Mouse (Mus musculus) liver, embryonic 15.5 days (tissue): Measurements from ENCODE around the gene Zfand2b. TPM values are rescaled to one million over a fixed set of nuclear protein-coding genes. Genes with fewer than 3 reads are reported as not detected.
A peak's percentile ranks its signal among the peaks of the same experiment; 100 is the strongest.

Source experiments
- ATAC-seq: fragments of 200-750 bp; cut with Nextera tagmentation; 2 replicates; pipeline ENCODE4 v1.8.0; 2017; ENCODE audit warnings: moderate number of reproducible peaks, mild to moderate bottlenecking, moderate library complexity; ENCODE audit not compliant: insufficient read depth
- H3K27ac ChIP-seq: fragments of 300-500 bp; sonication (generic); replicated peaks from 2 replicates; pipeline ENCODE4 v1.5.1; 2015; ENCODE audit warnings: mild to moderate bottlenecking, inconsistent platforms
- H3K27me3 ChIP-seq: fragments of 300-500 bp; sonication (generic); 2 replicates; pipeline ENCODE4 v1.6.1; 2015; ENCODE audit warnings: mild to moderate bottlenecking, inconsistent platforms
- H3K36me3 ChIP-seq: fragments of 300-500 bp; sonication (generic); replicated peaks from 2 replicates; pipeline ENCODE4 v1.6.1; 2015; ENCODE audit warnings: moderate library complexity, mild to moderate bottlenecking, inconsistent platforms
- H3K4me1 ChIP-seq: fragments of 300-500 bp; sonication (generic); replicated peaks from 2 replicates; pipeline ENCODE4 v1.6.1; 2015; ENCODE audit warnings: inconsistent platforms
- H3K4me2 ChIP-seq: fragments of 300-500 bp; sonication (generic); 2 replicates; pipeline ENCODE4 v1.6.1; 2015; ENCODE audit warnings: moderate library complexity, mild to moderate bottlenecking, inconsistent platforms
- H3K4me3 ChIP-seq: fragments of 300-500 bp; sonication (generic); replicated peaks from 2 replicates; pipeline ENCODE4 v1.5.1; 2015; ENCODE audit warnings: mild to moderate bottlenecking, inconsistent platforms
- H3K9ac ChIP-seq: fragments of 300-500 bp; sonication (generic); 2 replicates; pipeline ENCODE4 v1.6.1; 2015; ENCODE audit warnings: moderate library complexity, mild to moderate bottlenecking, inconsistent platforms
- H3K9me3 ChIP-seq: fragments of 300-500 bp; sonication (generic); replicated peaks from 2 replicates; pipeline ENCODE4 v1.6.1; 2016; ENCODE audit warnings: inconsistent platforms
- WGBS: fragments of 180-500 bp; shearing (Covaris S2); methylation state at CpG from one replicate; pipeline ENCODE4 v1.1.7; 2015; ENCODE audit warnings: mixed read lengths; ENCODE audit not compliant: insufficient replicate concordance; 5-methylcytosine and 5-hydroxymethylcytosine counted together
- polyA plus RNA-seq: library from polyadenylated mRNA; unstranded; fragments of >200 nt; fragmentation: Nextera tagmentation; extraction: Ambion mirVana; gene quantifications from 2 replicates; pipeline ENCODE4 v1.2.1, GENCODE M21; 2015

The Zfand2b gene
- polyA plus RNA-seq, 1 experiment from 2014 or later, result 43.4 TPM

DNA sequence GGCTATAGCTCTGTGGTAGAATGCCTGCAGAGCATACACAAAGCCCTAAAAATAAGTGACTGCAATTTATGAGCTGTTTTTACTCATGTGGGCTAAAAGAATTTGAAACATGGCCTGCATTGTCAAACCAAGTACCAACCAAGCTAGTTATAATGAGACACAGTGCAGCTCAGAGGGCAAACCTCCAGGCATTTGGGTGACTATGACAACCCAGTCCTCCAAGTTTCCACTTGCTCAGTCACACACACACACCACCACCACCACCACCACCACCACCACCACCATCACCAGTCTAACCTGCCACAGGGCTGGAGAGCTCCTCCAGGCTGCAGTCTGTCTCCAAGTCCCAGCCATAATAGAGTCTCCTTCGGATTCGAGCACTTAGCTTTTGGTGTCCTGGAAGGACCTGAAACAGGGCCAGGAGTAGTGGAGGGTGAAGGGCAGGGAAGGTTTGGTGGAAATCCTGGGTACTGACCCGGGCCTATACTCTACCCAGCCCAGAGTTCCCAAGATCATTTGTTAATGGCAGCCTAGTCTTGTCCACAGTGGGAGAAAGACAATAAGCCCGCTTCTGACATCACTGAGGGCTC lies 27.8 kb upstream of the Zfand2b start:
- peak overlapping the region; percentile 83 for H3K4me2 ChIP-seq
- no peak for ATAC-seq
- peaks cover 65% of the 10 kb centered on the region for H3K36me3 ChIP-seq
- peak overlapping the region; percentile 99 for H3K9ac ChIP-seq
- peak overlapping the region; percentile 96 for H3K4me3 ChIP-seq
- H3K4me1 ChIP-seq, result peaks cover 82% of the 10 kb centered on the region
- WGBS, result 38% methylated on average over 4 of the region's 4 CpGs
- H3K27me3 ChIP-seq, result no peaks in the 10 kb centered on the region
- no peaks in the 10 kb centered on the region for H3K9me3 ChIP-seq
- peak overlapping the region; percentile 99 for H3K27ac ChIP-seq

DNA sequence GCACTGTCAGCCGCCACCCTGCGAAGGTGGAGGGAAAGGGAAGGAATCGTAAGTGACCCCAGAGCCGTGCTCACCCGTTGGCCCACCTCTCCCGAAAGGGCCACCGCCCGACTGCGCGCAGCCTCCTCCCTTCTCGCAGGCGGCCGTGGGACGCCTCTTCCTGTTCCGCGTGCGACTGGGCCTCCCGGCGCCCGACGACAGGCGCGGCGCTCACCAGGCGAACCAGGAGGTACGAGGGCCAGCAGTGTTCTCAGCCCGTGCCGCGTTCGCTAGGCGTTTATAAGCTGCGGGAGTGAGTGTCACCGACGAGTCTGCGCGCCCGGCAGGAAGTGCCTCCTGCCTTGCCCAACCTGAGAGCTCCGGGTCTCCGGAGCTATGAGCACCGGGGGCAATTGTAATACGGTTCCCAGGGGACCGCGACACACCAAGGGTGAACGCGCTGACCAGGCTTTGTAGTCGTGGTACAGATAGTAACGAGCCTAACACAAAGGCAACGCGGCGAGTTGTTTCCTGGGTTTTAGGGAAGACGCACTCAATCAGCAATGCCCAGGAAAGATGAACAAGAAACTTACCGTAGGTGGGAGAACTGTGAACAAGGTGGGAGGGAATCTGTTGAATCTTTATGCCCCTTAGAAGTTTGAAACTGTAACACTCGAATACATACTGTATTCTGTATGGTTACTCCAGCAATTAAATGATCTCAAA lies 26.8 kb upstream of the Zfand2b start:
- peak; percentile 52 for ATAC-seq
- Histone ChIP-seq H3K9me3 (no peaks in the 10 kb centered on the region), H3K4me1 (peaks cover 82% of the 10 kb centered on the region), H3K4me2 (peak overlapping the region; percentile 83), H3K36me3 (peaks cover 65% of the 10 kb centered on the region), H3K4me3 (peak overlapping the region; percentile 96), H3K9ac (peak overlapping the region; percentile 99), H3K27me3 (no peaks in the 10 kb centered on the region), H3K27ac (peak overlapping the region; percentile 99)
- WGBS, result under 1% methylated on average over 53 of the region's 53 CpGs

DNA sequence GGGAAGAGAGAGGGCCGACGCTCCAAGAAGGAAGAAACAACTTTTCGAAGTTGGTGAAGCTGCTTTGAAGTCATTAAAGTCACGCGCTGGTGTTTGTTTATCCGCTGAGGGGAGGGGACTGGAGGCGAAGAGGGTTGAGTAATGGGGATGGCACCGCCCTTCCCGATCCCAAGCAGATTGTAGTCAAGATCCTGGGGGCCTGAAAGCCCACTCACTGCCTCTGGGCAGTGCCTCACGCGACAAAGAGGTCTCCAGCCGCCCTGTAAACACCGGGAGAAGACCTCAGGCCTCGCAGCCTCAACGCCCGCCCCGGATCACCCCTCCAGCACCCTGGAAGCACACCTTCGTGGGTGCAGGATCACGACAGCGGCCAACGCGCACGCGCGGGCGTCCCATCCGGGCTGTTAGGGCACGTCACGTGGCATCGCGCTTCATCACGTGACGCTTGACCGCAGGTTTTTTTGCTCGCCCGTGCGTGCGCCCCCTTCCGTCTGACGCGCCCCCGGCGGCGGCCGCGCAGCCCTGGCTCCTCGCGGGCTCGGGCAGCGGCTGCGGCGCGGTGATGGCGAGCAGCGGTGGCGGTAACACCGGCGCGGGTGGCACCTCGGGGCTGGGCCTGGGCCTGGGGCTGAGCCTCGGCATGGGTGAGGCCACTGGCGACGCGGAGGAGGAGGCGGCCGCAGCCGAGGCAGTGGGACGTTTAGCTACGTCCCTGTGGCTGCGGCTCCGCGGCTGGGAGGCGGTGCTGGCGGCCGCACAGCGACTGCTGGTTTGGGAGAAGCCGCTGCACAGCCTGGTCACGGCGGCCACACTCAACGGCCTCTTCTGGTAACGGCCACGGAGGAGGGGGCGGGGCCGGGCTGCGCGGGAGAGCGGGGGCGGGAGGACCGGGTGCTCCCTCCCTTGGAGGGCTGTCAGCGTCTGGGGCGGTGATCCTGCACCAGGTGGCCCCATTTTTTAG lies 25.9 kb upstream of the Zfand2b start, which contains the start of the genes Cnppd1 and Retreg2:
Gene Cnppd1 (minus strand): TSS at position 411 of the 961 bp plus-strand sequence.
Gene Retreg2 (plus strand): TSS at position 478 of the 961 bp plus-strand sequence.
- under 1% methylated on average over 91 of the region's 91 CpGs for WGBS

DNA sequence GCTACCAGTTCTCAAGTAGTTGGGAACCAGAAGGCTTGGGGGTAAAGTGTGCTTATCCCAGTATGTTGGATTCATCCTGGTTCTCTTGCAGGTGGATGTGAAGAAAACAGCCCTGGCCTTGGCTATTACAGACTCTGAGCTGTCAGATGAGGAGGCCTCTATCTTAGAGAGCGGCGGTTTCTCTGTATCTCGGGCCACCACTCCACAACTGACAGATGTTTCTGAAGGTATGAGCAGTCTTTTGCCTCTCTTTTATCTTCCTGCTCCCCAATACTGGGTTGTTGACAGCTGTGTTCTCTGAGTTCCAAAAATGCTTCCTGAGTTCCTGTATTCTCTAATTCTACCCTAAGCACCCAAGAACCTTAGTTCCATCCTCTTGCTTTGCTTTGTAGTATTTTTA lies 22.9 kb upstream of the Zfand2b start:
- H3K27me3 ChIP-seq, result no peaks in the 10 kb centered on the region
- peak overlapping the region; percentile 96 for H3K4me3 ChIP-seq
- WGBS, result 20% methylated on average over 3 of the region's 3 CpGs
- H3K27ac ChIP-seq, result peak overlapping the region; percentile 99
- peak overlapping the region; percentile 83 for H3K4me2 ChIP-seq
- no peaks in the 10 kb centered on the region for H3K9me3 ChIP-seq
- no peak for ATAC-seq
- peaks cover 63% of the 10 kb centered on the region for H3K4me1 ChIP-seq
- H3K9ac ChIP-seq, result peak overlapping the region; percentile 42
- peaks cover 64% of the 10 kb centered on the region for H3K36me3 ChIP-seq

More for the DNA sequence above, 25.9 kb upstream of the Zfand2b start, which contains the start of the genes Cnppd1 and Retreg2:
- peak within 1 kb of the TSS; percentile 83 for H3K4me2 ChIP-seq
- peak within 1 kb of the TSS; percentile 96 for H3K4me3 ChIP-seq
- peaks cover 65% of the 10 kb centered on the region for H3K36me3 ChIP-seq
- peak within 1 kb of the TSS; percentile 99 for H3K9ac ChIP-seq
- H3K4me1 ChIP-seq, result peaks cover 82% of the 10 kb centered on the region
- H3K9me3 ChIP-seq, result no peaks in the 10 kb centered on the region
- ATAC-seq, result peak; percentile 76
- H3K27ac ChIP-seq, result peak within 1 kb of the TSS; percentile 99
- no peaks in the 10 kb centered on the region for H3K27me3 ChIP-seq

DNA sequence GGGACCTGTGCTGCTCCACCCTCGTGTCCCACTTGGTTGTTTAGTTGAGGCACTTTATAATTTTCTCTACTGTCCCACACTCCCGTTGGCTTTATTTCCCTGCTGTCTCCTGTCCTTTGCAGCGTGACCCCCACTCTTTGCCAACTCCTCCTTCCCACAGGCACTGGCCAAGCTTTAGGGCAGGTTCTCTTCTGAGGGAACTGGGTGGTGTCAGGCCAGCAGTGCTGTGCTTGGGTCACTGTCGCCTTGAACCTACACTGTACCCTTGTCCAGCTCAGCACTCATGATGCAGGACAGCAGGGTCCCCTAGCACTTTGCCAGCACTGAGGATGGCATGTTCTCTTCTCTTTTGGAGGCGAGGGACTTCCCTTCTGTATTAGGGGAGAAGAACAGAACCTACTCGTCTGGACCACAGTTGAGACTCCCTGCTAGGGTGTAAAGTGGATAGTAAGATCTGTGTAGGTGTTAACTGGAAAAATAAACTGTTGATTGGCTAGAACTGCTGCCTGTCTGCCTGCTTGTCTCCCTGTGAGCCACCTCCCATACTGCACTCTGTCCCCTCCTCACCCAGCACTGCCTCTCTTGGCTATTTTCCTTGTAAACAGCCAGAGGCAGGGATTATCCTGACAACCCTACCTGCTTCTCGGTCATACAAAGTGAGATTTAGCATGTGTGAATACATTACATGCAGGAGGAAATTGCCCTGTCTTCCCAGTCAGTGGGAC lies 20.9 kb upstream of the Zfand2b start:
- no peak overlapping the region for H3K4me2 ChIP-seq
- ATAC-seq, result no peak
- 74% methylated on average over 7 of the region's 7 CpGs for WGBS
- no peaks in the 10 kb centered on the region for H3K9me3 ChIP-seq
- no peaks in the 10 kb centered on the region for H3K27me3 ChIP-seq
- H3K36me3 ChIP-seq, result peaks cover 64% of the 10 kb centered on the region
- no peak overlapping the region for H3K4me3 ChIP-seq
- H3K27ac ChIP-seq, result no peak overlapping the region
- peaks cover 56% of the 10 kb centered on the region for H3K4me1 ChIP-seq
- H3K9ac ChIP-seq, result no peak overlapping the region

DNA sequence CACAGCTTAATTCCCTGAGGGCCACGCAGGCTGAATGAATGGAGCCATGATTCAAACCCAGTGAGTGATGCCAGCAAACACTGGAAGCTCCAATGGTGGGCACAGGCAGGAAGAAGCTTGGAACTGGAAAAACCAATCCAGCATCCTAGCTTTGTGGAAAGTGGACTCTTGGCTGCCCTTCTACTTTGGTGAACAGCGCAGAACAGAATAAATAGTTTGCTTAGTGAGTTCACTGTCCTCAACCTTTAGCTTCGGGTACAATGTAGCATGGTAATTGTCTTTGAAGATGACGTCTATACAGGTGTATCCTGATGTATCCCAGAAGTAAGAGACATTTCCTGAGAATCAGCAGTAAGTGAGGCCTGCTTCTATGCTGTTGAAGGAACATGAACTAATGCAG lies 19.7 kb upstream of the Zfand2b start:
- H3K4me1 ChIP-seq, result peaks cover 49% of the 10 kb centered on the region
- H3K4me3 ChIP-seq, result no peak overlapping the region
- H3K4me2 ChIP-seq, result no peak overlapping the region
- H3K27ac ChIP-seq, result 0 out of 2 replicates have a peak overlapping the region, but pooled peaks have one; percentile 19
- no peak for ATAC-seq
- 86% methylated on average over 4 of the region's 4 CpGs for WGBS
- no peaks in the 10 kb centered on the region for H3K9me3 ChIP-seq
- peaks cover 64% of the 10 kb centered on the region for H3K36me3 ChIP-seq
- no peak overlapping the region for H3K9ac ChIP-seq
- no peaks in the 10 kb centered on the region for H3K27me3 ChIP-seq

DNA sequence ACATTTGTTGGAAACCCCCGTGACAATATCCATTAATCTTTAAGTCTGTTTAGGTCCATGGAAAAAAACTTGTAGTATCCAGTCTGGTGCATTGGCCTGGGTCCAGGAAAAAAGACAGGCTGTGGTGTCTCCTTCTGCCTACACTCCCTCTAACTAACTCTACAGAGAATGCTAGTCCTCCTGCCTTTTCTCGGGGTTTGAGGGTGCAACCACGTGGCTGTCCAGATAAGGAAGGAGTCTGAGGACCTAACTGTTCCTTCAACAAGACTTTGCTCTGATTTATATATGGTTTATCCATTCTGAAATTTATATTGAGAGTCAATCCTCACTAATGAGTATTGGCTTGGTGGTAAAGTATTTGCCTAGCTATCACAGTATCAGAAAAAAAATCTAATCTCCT lies 12.6 kb upstream of the Zfand2b start:
- Histone ChIP-seq H3K27ac (no peak overlapping the region), H3K9ac (no peak overlapping the region), H3K4me1 (peaks cover 51% of the 10 kb centered on the region), H3K9me3 (no peaks in the 10 kb centered on the region), H3K27me3 (no peaks in the 10 kb centered on the region), H3K4me2 (no peak overlapping the region), H3K36me3 (no peaks in the 10 kb centered on the region), H3K4me3 (no peak overlapping the region)
- 31% methylated on average over 3 of the region's 3 CpGs for WGBS
- no peak for ATAC-seq

DNA sequence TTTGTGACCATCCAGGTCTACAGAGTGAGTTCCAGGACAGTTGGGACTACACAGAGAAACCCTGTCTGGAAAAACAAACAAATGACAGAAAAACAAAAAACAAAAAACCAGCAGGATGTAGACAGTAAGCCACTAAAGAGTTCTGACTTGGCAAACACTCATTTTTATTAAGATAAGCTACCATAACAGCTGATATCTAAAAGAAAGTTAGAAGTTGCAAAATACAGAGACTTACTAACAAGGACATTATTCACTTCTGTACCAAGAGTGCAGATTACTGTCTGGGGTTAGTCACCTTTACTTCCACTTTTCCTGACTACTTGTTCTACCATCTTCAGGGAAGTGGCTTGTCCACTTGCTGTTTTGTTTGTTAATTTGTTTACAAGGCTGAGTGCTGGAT lies 9.5 kb upstream of the Zfand2b start:
- H3K9me3 ChIP-seq, result no peaks in the 10 kb centered on the region
- H3K27ac ChIP-seq, result peak overlapping the region; percentile 93
- no peak for ATAC-seq
- H3K4me3 ChIP-seq, result no peak overlapping the region
- H3K4me1 ChIP-seq, result peaks cover 55% of the 10 kb centered on the region
- 0 out of 2 replicates have a peak overlapping the region, but pooled peaks have one; percentile 33 for H3K9ac ChIP-seq
- H3K36me3 ChIP-seq, result no peaks in the 10 kb centered on the region
- no peaks in the 10 kb centered on the region for H3K27me3 ChIP-seq
- no peak overlapping the region for H3K4me2 ChIP-seq

DNA sequence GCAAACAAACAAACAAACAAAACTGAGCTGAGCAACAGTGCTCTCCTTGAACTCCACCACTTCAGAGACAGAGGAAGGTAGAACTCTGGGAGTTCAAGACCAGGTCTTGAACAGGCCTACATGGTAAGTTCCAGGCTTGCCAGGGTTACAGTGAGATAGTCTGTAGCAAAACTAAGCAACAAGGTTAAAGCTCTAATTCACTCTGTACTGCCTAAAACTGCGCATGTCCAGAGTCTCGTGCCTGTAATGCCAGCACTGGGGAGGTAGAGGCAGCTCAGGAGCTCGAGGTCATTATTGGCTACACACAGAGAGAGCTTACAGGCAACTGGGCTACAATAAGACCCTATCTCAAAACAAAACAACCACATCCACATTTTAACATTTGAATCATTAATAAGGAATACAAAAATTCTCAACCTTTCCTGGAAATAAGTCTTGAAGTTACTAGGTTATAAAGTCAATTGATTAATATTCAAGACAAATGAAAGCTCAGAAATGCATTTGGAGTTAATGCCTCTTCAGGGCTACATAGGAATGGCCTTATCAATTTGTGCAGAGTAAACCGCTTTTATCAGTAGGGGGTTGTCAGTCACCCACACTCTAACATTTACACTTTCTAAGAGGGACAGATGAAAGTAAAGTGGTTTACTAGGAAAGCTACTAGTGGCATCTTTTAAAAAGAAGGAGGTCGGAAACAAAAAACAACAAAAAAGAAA lies 8.7 kb upstream of the Zfand2b start:
- H3K4me2 ChIP-seq, result peak overlapping the region; percentile 46
- no peaks in the 10 kb centered on the region for H3K27me3 ChIP-seq
- H3K4me1 ChIP-seq, result peaks cover 52% of the 10 kb centered on the region
- H3K9ac ChIP-seq, result peak overlapping the region; percentile 33; the same call in 1 of the 2 replicates
- H3K4me3 ChIP-seq, result no peak overlapping the region
- WGBS, result 30% methylated on average over 5 of the region's 5 CpGs
- no peaks in the 10 kb centered on the region for H3K36me3 ChIP-seq
- peak overlapping the region; percentile 93 for H3K27ac ChIP-seq
- peak; percentile 94 for ATAC-seq
- no peaks in the 10 kb centered on the region for H3K9me3 ChIP-seq

DNA sequence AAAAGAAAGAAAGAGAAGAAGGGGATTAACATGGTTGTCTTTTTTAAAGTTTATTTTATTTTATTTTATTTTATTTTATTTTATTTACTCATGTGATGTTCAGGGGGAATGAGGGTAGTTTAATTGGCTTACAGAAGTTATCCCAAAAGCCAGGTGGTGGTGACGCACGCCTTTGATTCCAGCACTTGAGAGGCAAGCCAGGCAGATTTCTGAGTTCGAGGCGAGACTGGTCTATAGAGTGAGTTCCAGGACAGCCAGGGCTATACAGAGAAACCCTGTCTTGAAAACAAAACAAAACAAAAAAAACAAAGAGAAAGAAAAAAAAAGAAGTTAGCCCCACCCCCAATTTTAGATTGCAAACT lies 8.2 kb upstream of the Zfand2b start:
- H3K4me2 ChIP-seq, result peak overlapping the region; percentile 46
- H3K4me1 ChIP-seq, result peaks cover 47% of the 10 kb centered on the region
- 19% methylated on average over 4 of the region's 4 CpGs for WGBS
- ATAC-seq, result peak; percentile 41; the same call in 1 of the 2 replicates
- peak overlapping the region; percentile 43; the same call in 1 of the 2 replicates for H3K9ac ChIP-seq
- no peaks in the 10 kb centered on the region for H3K27me3 ChIP-seq
- no peaks in the 10 kb centered on the region for H3K9me3 ChIP-seq
- no peak overlapping the region for H3K4me3 ChIP-seq
- no peaks in the 10 kb centered on the region for H3K36me3 ChIP-seq
- peak overlapping the region; percentile 93 for H3K27ac ChIP-seq
